Mouse (Mus musculus) stomach, postnatal 0 days (tissue): ENCODE measurements around the gene Agbl3.

ENCODE experiments used
- CTCF ChIP-seq: IDR thresholded peaks from 2 replicates; pipeline ENCODE4 v1.5.1; 2016; ENCODE audit warnings: antibody characterized with exemption, low read depth, mild to moderate bottlenecking, moderate library complexity
- EP300 ChIP-seq: optimal IDR thresholded peaks from 2 replicates; pipeline ENCODE3; 2016; ENCODE audit warnings: antibody characterized with exemption

DNA sequence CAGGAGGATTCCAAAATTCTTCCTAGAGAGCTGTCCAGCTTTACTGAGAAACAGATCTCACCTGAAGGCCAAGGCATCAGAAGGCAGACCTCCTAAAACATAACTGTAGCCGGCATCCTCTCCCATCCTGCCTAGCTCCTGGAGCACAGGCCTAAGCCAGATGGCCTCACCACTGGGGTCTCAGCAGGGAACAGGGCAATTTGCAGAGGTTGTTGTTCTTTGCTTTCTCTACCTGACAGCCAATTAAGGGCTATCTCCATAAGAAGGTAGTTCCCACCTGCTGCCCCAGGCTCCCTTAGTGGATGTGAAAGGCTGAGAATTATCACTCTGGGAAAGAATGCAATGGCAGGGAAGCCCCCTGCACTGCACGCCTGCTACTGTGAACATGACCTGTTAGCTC is 120.8 kb downstream of the Agbl3 start:
- TF ChIP-seq CTCF (no peak), EP300 (no peak)
